Mouse (Mus musculus) heart, adult 2 months (tissue): ENCODE data around the gene Gabrb1.

Experiments
- EP300 ChIP-seq: fragments of 200-500 bp; IDR thresholded peaks from 2 replicates; pipeline ENCODE4 v1.6.1; 2011; ENCODE audit warnings: low read depth, low read length, control low read depth; ENCODE audit not compliant: insufficient read depth
- POLR2A ChIP-seq: fragments of 200-500 bp; IDR thresholded peaks from 2 replicates; pipeline ENCODE4 v1.6.1; 2011; ENCODE audit warnings: mild to moderate bottlenecking, low read depth, low read length, control low read depth; ENCODE audit not compliant: insufficient read depth

- TF ChIP-seq EP300 (no peak), POLR2A (no peak)
Observed at GRCm38 (mm10) chr5:72195442-72195841, 537.5 kb downstream of the Gabrb1 start.
